Mouse (Mus musculus): ENCODE data around the gene Tmem106c.

- TF ChIP-seq USF1 (IDR thresholded peaks at IDR 0.05; ENCODE audit: low read depth): no peak
- TF ChIP-seq POLR2AphosphoS2 (IDR thresholded peaks at IDR 0.05; ENCODE audit: insufficient read length, low read depth): no peak
- TF ChIP-seq MAX (IDR thresholded peaks at IDR 0.05; ENCODE audit: low read depth): no peak
- no peak for TF ChIP-seq MYOG (IDR thresholded peaks at IDR 0.05; ENCODE audit: control insufficient read depth in 1 of 3, insufficient read depth in 1 of 3, insufficient read length in 2 of 3, low read depth in 2 of 3)
- no peak for TF ChIP-seq POLR2A (IDR thresholded peaks at IDR 0.05; ENCODE audit: insufficient read length, low read depth)
- no peak for TF ChIP-seq TCF12 (IDR thresholded peaks at IDR 0.05; ENCODE audit: insufficient read depth, poor library complexity, severe bottlenecking)
- no peak for TF ChIP-seq TCF3 (IDR thresholded peaks at IDR 0.05; ENCODE audit: insufficient read length, low read depth)
- TF ChIP-seq REST (IDR thresholded peaks at IDR 0.05; ENCODE audit: insufficient read depth, insufficient read length): no peak
- TF ChIP-seq MYOD1 (IDR thresholded peaks at IDR 0.05; ENCODE audit: control insufficient read depth in 1 of 3, insufficient read length in 2 of 3, low read depth in 2 of 3): no peak
Measured at GRCm38 (mm10) chr15:97981560-97981959, 17.6 kb downstream of the Tmem106c start.
